Mouse (Mus musculus) hindbrain, embryonic 15.5 days (tissue): ENCODE results near the gene Arl10. TPM values are rescaled to one million over a fixed set of nuclear protein-coding genes. Genes with fewer than 3 reads are reported as not detected.

Experiments used
- ATAC-seq: fragments of 200-750 bp; cut with Nextera tagmentation; 2 replicates; pipeline ENCODE4 v1.8.0; 2017; ENCODE audit warnings: low read depth, moderate number of reproducible peaks, moderate TSS enrichment; ENCODE audit not compliant: low FRiP score
- H3K27ac ChIP-seq: fragments of 300-500 bp; sonication (generic); replicated peaks from 2 replicates; pipeline ENCODE4 v1.5.1; 2015; ENCODE audit warnings: mild to moderate bottlenecking, inconsistent platforms
- H3K27me3 ChIP-seq: fragments of 300-500 bp; sonication (generic); 2 replicates; pipeline ENCODE4 v1.6.1; 2015; ENCODE audit warnings: control low read depth, inconsistent platforms
- H3K36me3 ChIP-seq: fragments of 300-500 bp; sonication (generic); 2 replicates; pipeline ENCODE4 v1.6.1; 2015; ENCODE audit warnings: control low read depth, inconsistent platforms
- H3K4me1 ChIP-seq: fragments of 300-500 bp; sonication (generic); replicated peaks from 2 replicates; pipeline ENCODE4 v1.6.1; 2015; ENCODE audit warnings: control low read depth, inconsistent platforms
- H3K4me2 ChIP-seq: fragments of 300-500 bp; sonication (generic); 2 replicates; pipeline ENCODE4 v1.6.1; 2015; ENCODE audit warnings: moderate library complexity, mild to moderate bottlenecking, inconsistent platforms
- H3K4me3 ChIP-seq: fragments of 300-500 bp; sonication (generic); 2 replicates; pipeline ENCODE4 v1.5.1; 2015; ENCODE audit warnings: mild to moderate bottlenecking, inconsistent platforms
- H3K9ac ChIP-seq: fragments of 300-500 bp; sonication (generic); 2 replicates; pipeline ENCODE4 v1.6.1; 2015; ENCODE audit warnings: inconsistent platforms
- H3K9me3 ChIP-seq: fragments of 300-500 bp; sonication (generic); 2 replicates; pipeline ENCODE4 v1.6.1; 2016; ENCODE audit warnings: control low read depth, inconsistent platforms
- WGBS: fragments of 180-500 bp; shearing (Covaris S2); methylation state at CpG from one replicate; pipeline ENCODE4 v1.1.7; 2015; 5-methylcytosine and 5-hydroxymethylcytosine counted together
- polyA plus RNA-seq: library from polyadenylated mRNA; unstranded; fragments of >200 nt; fragmentation: Nextera tagmentation; extraction: Ambion mirVana; gene quantifications from 2 replicates; pipeline ENCODE4 v1.2.1, GENCODE M21; 2015

Arl10 gene
- 105 and 111 TPM in 2 replicates for polyA plus RNA-seq

DNA sequence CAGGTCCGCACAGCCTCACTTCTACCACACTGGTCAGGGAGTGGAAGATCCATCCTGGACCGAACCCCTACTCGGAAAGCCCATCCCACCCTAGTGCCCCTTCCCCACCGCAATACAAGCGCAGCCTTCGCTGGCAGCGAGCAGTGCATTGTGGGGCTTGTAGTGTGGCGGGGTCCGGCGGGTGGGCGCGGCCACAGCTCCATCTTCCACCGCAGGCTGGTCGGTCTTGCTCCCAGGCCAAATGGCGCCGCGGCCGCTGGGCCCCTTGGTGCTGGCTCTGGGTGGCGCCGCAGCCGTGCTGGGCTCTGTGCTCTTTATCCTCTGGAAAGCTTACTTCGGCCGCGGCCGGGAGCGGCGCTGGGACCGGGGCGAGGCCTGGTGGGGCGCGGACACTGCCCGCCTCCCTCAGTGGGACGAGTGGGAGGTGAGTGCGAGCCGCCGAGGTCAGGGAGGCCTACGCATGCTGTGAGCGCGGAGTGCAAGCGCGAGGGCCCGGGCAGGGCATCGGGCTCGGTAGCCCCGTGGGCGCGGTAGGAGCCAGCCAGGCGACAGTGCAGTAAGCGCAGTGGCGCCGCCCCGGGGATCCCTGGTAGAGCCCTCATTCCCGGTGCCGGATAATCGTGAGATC, at the start of gene Arl10:
TSS of gene Arl10 (plus strand) at position 162 of the 628 bp plus-strand sequence.
- peak; percentile 92 for ATAC-seq

DNA sequence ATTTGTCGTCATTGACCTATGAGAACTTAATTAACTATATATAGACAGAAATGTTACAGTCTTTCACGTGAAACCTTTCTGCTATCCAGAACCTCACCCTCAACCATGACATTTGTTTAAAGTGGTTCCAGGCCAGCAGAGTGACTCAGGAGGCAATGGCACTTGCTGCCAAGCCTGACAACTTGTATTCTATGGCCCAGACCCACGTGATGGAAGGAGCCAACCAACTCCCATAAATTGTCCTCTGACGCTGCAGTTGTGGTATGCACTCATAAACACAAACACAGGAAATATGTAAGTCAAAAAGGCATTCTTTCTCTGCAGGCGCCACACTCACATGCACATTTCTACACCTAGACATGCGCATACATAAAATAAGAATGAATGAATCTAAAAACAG, 47.7 kb upstream of the Arl10 start:
- H3K27me3 ChIP-seq, result no peaks in the 10 kb centered on the region
- H3K4me1 ChIP-seq, result no peaks in the 10 kb centered on the region
- H3K27ac ChIP-seq, result no peak overlapping the region
- peaks cover 75% of the 10 kb centered on the region for H3K36me3 ChIP-seq
- no peaks in the 10 kb centered on the region for H3K9me3 ChIP-seq
- 88% methylated on average over 6 of the region's 6 CpGs for WGBS
- no peak for ATAC-seq
- H3K4me3 ChIP-seq, result no peak overlapping the region
- no peak overlapping the region for H3K9ac ChIP-seq
- no peak overlapping the region for H3K4me2 ChIP-seq

More for the DNA sequence above, at the start of gene Arl10:
- Histone ChIP-seq H3K4me2 (peak within 1 kb of the TSS; percentile 94), H3K36me3 (peaks cover 18% of the 10 kb centered on the region), H3K9ac (peak within 1 kb of the TSS; percentile 89), H3K9me3 (no peaks in the 10 kb centered on the region), H3K4me1 (peaks cover 28% of the 10 kb centered on the region), H3K4me3 (peak within 1 kb of the TSS; percentile 71), H3K27me3 (0 out of 2 replicates have a peak, but pooled peaks cover 7% of the 10 kb centered on the region), H3K27ac (peak within 1 kb of the TSS; percentile 80)
- WGBS, result under 1% methylated on average over 54 of the region's 55 CpGs

DNA sequence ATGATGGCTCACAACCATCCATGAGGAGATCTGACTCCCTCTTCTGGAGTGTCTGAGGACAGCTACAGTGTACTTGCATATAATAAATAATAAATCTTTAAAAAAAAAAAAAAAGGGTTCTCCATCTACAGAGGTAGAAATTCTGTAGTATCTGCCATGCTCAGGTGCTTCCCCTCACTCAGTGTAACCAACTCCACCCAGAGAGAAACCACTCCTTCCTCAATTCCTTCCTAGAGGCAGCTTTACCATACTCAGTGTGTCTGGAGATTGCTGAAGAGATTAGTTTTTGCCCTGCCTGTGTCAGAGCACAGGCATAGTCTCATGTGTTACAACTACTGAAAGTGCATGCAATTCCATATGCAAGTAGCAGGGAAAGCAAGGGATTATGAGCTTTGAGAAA, 42.7 kb upstream of the Arl10 start:
- H3K27ac ChIP-seq, result no peak overlapping the region
- no peaks in the 10 kb centered on the region for H3K4me1 ChIP-seq
- ATAC-seq, result no peak
- no peaks in the 10 kb centered on the region for H3K27me3 ChIP-seq
- H3K4me3 ChIP-seq, result no peak overlapping the region
- H3K36me3 ChIP-seq, result peaks cover 78% of the 10 kb centered on the region
- no peak overlapping the region for H3K9ac ChIP-seq
- no peaks in the 10 kb centered on the region for H3K9me3 ChIP-seq
- H3K4me2 ChIP-seq, result no peak overlapping the region

DNA sequence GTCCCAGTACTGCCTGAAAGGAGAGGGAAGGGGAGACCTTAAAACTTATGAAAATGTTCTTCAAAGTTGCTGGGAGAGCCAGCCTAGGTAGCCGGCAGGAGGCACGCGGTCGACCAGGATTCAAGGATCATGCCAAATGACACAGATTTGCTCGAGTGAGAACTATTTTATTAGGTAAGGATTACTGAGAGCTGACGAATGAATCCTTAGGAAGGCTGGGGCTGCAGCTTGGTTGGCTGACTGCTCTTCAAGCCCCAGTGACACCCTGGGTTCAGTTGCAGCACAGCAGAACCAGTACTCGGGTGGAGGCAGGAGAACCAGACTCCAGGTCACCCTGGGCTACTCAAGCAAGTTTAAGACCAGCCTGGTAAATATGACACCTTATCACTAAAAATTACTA, 26.8 kb upstream of the Arl10 start:
- H3K9ac ChIP-seq, result no peak overlapping the region
- no peaks in the 10 kb centered on the region for H3K4me1 ChIP-seq
- H3K4me2 ChIP-seq, result no peak overlapping the region
- no peak overlapping the region for H3K4me3 ChIP-seq
- H3K36me3 ChIP-seq, result peaks cover 71% of the 10 kb centered on the region
- H3K27me3 ChIP-seq, result no peaks in the 10 kb centered on the region
- WGBS, result 91% methylated on average over 7 of the region's 7 CpGs
- no peak for ATAC-seq
- no peaks in the 10 kb centered on the region for H3K9me3 ChIP-seq
- no peak overlapping the region for H3K27ac ChIP-seq

GRCm38 (mm10) chr13:54556176-54556575, 18.6 kb upstream of the Arl10 start:
- no peak overlapping the region for H3K4me3 ChIP-seq
- H3K9ac ChIP-seq, result no peak overlapping the region
- H3K36me3 ChIP-seq, result peaks cover 86% of the 10 kb centered on the region
- 93% methylated on average over 9 of the region's 9 CpGs for WGBS
- no peaks in the 10 kb centered on the region for H3K4me1 ChIP-seq
- no peaks in the 10 kb centered on the region for H3K9me3 ChIP-seq
- no peak overlapping the region for H3K4me2 ChIP-seq
- H3K27me3 ChIP-seq, result no peaks in the 10 kb centered on the region
- ATAC-seq, result no peak
- H3K27ac ChIP-seq, result no peak overlapping the region

GRCm38 (mm10) chr13:54556796-54557195, 18.0 kb upstream of the Arl10 start:
- H3K27ac ChIP-seq, result no peak overlapping the region
- 89% methylated on average over 3 of the region's 3 CpGs for WGBS
- no peak overlapping the region for H3K4me2 ChIP-seq
- no peaks in the 10 kb centered on the region for H3K4me1 ChIP-seq
- H3K9me3 ChIP-seq, result no peaks in the 10 kb centered on the region
- no peak overlapping the region for H3K9ac ChIP-seq
- H3K36me3 ChIP-seq, result peaks cover 80% of the 10 kb centered on the region
- no peaks in the 10 kb centered on the region for H3K27me3 ChIP-seq
- ATAC-seq, result no peak
- H3K4me3 ChIP-seq, result no peak overlapping the region

- WGBS, result 94% methylated on average over 1 of the region's 1 CpGs
These were observed 17.2 kb upstream of the Arl10 start for GRCm38 (mm10) chr13:54557652-54558051.

GRCm38 (mm10) chr13:54559656-54560055, 15.2 kb upstream of the Arl10 start:
- H3K9me3 ChIP-seq, result no peaks in the 10 kb centered on the region
- WGBS, result 94% methylated on average over 2 of the region's 2 CpGs

More at GRCm38 (mm10) chr13:54557652-54558051, 17.2 kb upstream of the Arl10 start:
- ATAC-seq, result no peak
- Histone ChIP-seq H3K27ac (no peak overlapping the region), H3K27me3 (no peaks in the 10 kb centered on the region), H3K9ac (no peak overlapping the region), H3K4me2 (no peak overlapping the region), H3K36me3 (peaks cover 77% of the 10 kb centered on the region), H3K4me1 (no peaks in the 10 kb centered on the region; the same call in 1 of the 2 replicates), H3K4me3 (no peak overlapping the region), H3K9me3 (no peaks in the 10 kb centered on the region)

DNA sequence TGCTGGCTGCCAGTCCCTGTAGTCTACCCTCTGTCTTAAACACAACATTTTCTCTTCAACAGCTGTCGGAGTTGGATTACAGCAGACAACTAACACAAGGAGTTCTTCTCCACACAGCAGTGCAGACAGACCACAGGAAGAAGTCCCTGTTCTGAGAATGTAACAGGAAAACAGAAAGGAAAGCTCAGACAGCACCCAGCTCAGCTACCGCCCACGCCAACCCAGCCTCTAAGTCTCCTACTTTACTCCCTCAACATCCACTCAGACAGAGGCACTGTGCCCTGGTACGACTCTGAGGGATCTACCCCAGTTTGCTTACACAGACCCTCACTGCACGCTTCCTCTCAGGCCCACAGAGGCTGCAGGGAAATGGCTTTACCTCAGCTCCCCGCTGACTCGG, 14.2 kb upstream of the Arl10 start:
- peaks cover 62% of the 10 kb centered on the region for H3K36me3 ChIP-seq
- WGBS, result 93% methylated on average over 7 of the region's 7 CpGs
- no peak for ATAC-seq
- no peak overlapping the region for H3K4me3 ChIP-seq
- H3K4me2 ChIP-seq, result no peak overlapping the region
- H3K9ac ChIP-seq, result no peak overlapping the region
- H3K4me1 ChIP-seq, result peaks cover 15% of the 10 kb centered on the region
- H3K9me3 ChIP-seq, result no peaks in the 10 kb centered on the region
- no peaks in the 10 kb centered on the region for H3K27me3 ChIP-seq
- H3K27ac ChIP-seq, result no peak overlapping the region

More at GRCm38 (mm10) chr13:54559656-54560055, 15.2 kb upstream of the Arl10 start:
- no peak for ATAC-seq
- no peak overlapping the region for H3K4me2 ChIP-seq
- no peak overlapping the region for H3K27ac ChIP-seq
- H3K36me3 ChIP-seq, result peaks cover 64% of the 10 kb centered on the region
- H3K4me1 ChIP-seq, result peaks cover 15% of the 10 kb centered on the region
- no peaks in the 10 kb centered on the region for H3K27me3 ChIP-seq
- H3K9ac ChIP-seq, result no peak overlapping the region
- no peak overlapping the region for H3K4me3 ChIP-seq

DNA sequence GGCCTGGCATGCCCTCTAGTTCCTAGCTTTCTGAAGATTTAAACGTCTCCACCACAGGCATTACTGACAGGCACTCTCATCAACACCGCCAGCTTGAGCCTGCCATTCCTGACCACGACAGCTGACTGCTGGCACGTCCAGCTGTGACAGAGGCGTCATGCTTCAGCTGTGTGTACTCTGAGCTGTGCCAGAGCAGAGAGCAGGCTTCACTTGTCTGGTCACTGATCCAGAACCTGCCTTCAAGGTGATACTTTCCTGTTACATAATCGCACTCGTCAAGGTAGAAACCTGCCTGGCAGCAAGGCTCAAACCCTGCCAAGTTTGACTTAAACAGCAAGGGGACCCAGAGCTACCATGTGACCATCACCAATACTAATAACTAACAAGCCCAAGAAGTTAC, 12.3 kb upstream of the Arl10 start:
- H3K9ac ChIP-seq, result no peak overlapping the region
- ATAC-seq, result no peak
- H3K9me3 ChIP-seq, result no peaks in the 10 kb centered on the region
- H3K36me3 ChIP-seq, result peaks cover 45% of the 10 kb centered on the region
- peaks cover 15% of the 10 kb centered on the region for H3K4me1 ChIP-seq
- no peaks in the 10 kb centered on the region for H3K27me3 ChIP-seq
- H3K4me3 ChIP-seq, result no peak overlapping the region
- WGBS, result 79% methylated on average over 7 of the region's 7 CpGs
- H3K4me2 ChIP-seq, result no peak overlapping the region
- H3K27ac ChIP-seq, result no peak overlapping the region

GRCm38 (mm10) chr13:54564232-54565200, 10.3 kb upstream of the Arl10 start:
- Histone ChIP-seq H3K27ac (peak overlapping the region; percentile 80), H3K4me3 (peak overlapping the region; percentile 69), H3K4me2 (peak overlapping the region; percentile 72), H3K9ac (peak overlapping the region; percentile 82), H3K4me1 (peaks cover 15% of the 10 kb centered on the region), H3K9me3 (no peaks in the 10 kb centered on the region), H3K36me3 (peaks cover 26% of the 10 kb centered on the region), H3K27me3 (no peaks in the 10 kb centered on the region)
- 11% methylated on average over 41 of the region's 45 CpGs for WGBS
- ATAC-seq, result peak; percentile 11

DNA sequence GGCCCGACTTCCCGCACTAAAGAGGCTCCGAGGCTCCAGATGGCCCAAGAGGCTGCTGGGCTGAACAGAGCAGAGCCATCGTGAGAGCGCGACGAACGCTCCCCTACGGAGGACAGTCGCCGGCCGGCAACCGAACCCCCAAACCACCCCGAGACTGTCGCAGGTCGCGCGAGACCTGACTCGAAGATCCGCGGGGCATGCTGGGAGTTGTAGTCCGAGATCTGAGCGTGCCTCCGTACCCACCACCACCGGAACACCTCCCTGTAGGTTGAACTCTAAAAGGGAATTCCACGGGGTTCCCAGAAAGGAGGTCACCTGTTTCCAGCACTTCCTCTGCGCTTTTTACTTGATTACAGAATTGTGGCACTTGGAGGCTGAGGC, 9.6 kb upstream of the Arl10 start, which contains the start of gene 4833439L19Rik:
TSS of gene 4833439L19Rik (minus strand) at position 235 of the 381 bp plus-strand sequence.
- Histone ChIP-seq H3K27me3 (no peaks in the 10 kb centered on the region), H3K9ac (peak within 1 kb of the TSS; percentile 82), H3K27ac (peak within 1 kb of the TSS; percentile 80), H3K4me2 (peak within 1 kb of the TSS; percentile 72), H3K36me3 (peaks cover 19% of the 10 kb centered on the region), H3K9me3 (no peaks in the 10 kb centered on the region), H3K4me1 (peaks cover 15% of the 10 kb centered on the region), H3K4me3 (peak within 1 kb of the TSS; percentile 69)
- peak; percentile 97 for ATAC-seq
- WGBS, result 0% methylated on average over 27 of the region's 27 CpGs
